Mouse (Mus musculus): ENCODE data around the gene Mafk.

DNA sequence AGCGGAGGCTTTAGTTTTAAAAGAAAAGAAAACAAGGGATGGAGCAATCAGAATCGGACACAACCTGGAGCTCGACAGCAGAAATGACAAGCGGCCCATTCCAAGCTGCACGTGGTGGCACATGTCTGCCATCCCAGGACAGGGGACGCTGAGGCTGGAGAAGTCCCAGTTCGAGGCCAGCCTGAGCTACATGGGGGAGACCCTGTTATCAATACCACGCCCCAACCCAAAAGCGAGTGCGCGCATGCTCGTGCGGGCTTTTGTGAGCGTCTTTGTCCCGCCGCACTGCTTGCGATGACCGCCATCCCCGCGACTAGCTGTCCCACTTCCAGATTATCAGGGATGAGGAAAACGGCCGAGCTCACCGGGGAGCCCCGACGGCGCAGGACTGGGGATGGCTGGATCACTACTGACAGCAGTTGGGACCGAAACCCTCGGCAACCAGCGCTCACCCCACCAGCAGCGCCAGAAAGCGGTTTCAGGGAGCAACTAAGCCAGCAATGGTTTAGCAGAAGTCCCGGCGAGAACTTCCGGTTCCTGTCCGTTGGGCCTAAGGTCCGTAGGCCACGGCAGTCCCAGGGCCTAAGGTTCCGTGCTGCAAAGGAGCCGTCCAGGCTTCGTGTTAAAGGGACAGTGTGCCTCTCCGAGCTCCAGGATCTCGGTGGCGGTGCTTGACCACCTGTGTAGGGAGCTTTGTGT, 35.2 kb downstream of the Mafk start, which contains the start of the genes Gm26938 and Psmg3:
- TF ChIP-seq CTCF (conservative IDR thresholded peaks at IDR 0.05; ENCODE audit: low read length) = no peak
- no peak for TF ChIP-seq POU5F1 (IDR thresholded peaks at IDR 0.05; ENCODE audit: borderline replicate concordance, low read length)
- TF ChIP-seq NANOG (IDR thresholded peaks at IDR 0.05; ENCODE audit: borderline replicate concordance, low read length) = no peak

Data from E14TG2a.4 (cell line).